Mouse (Mus musculus): Measurements from ENCODE around the gene Gm45623.

DNA sequence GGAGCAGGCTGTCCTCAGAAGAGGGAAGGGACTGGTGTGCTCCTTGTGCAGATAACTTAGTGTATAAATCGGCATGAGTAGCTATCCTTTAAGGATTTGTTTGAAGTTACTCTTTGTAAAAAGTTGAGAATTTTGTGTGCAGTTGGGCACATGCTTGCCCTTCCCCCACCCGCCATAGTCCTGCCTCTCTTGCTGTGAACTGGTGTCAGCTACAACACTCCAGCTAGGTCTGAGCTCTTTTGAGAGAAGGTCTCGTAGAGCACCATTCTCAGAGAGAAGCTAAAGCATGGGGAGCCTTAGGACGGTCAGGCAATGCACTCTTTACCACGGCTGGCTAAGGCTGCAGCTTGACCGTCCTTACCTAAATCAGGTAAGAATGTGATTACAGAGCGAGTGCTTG, 11.9 kb downstream of the Gm45623 start:
- no peak for TF ChIP-seq CTCF (conservative IDR thresholded peaks at IDR 0.05; ENCODE audit: low read length)
- TF ChIP-seq POU5F1 (IDR thresholded peaks at IDR 0.05; ENCODE audit: borderline replicate concordance, low read length), result no peak

All from E14TG2a.4 (cell line).